Mouse (Mus musculus) kidney, adult 18-20 months (tissue): ENCODE results near the gene Olfr1442.
"Not testable (repeated sequence)": the region's sequence is repeated elsewhere in the genome, so short reads cannot be mapped to it uniquely, and the experiment has no call there.

Experiments used
- DNase-seq: peaks from one replicate; pipeline ENCODE4 v3.0.0; 2021

Olfr1442 gene

GRCm38 (mm10) chr19:12670139-12670538 lies at the start of gene Olfr1442:
Gene Olfr1442, plus strand, starts transcription at chr19:12670439.
- DNase-seq, result no peak

- DNase-seq, result peak; percentile 31
These were observed 37.1 kb upstream of the Olfr1442 start, which contains the start of gene Glyat for GRCm38 (mm10) chr19:12633176-12633575. Gene Glyat, plus strand, starts transcription at chr19:12633308.

DNA sequence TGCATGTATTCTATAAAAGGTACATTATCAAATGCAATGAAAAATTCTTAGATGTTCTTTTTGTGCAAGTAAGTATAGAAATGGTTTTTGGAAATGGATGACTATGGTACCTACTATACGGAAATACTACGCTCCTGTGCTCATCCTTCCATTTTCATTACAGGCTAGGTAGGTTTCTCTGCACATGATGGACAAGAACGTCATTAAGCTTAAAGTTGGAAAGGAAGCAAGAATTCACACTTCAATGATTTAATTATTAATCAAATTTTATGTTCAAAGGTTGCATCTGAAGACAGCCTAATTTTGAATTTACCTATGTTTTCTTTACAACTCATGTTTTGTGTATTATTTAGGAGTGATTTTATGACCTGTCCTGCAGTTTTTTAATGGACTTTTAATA lies 36.0 kb upstream of the Olfr1442 start:
- DNase-seq, result no peak

- no peak for DNase-seq
These were observed 35.3 kb upstream of the Olfr1442 start for GRCm38 (mm10) chr19:12634963-12635362.

- no peak for DNase-seq
These were observed 33.4 kb upstream of the Olfr1442 start for GRCm38 (mm10) chr19:12636863-12637262.

- DNase-seq, result no peak
These were observed 32.2 kb upstream of the Olfr1442 start for GRCm38 (mm10) chr19:12638049-12638448.

DNA sequence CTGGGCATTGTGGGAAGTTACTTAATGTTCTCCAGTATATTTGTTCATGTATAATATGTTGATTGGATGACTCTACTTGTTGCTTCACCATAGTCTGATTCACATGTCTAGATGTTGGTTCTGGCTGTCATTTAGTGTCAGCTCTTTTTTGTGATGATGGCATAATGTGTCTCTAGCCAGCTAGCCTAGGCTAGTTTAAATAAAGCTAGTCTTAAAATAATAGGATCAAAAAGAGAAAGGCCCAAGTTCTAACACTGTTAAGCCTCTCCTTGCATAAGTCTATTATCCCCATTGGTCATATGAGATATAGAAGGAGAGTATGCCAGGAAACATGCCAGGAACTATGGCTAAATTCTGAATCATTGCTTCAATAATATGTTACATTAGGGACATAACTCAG lies 20.7 kb upstream of the Olfr1442 start:
- DNase-seq, result no peak

DNA sequence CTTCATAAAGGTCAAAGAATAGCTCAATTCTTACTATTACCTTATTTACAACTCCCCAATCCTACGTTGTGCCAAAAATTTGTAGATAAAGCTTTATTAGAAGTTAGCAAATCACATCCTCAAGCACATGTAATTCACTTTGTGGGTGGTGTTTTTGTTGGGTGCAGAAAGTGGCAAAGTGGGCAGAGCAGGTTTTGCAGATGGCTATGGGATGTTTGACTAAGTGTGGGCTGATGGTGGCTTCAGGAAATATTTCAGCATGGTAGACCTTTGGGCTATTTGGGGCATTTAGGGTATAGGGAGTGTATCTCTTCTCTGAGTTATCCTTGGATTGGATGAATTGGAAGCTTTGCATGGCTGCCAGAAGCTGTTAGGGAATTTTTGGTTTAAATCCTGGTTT lies 4.1 kb upstream of the Olfr1442 start:
- no peak for DNase-seq

DNA sequence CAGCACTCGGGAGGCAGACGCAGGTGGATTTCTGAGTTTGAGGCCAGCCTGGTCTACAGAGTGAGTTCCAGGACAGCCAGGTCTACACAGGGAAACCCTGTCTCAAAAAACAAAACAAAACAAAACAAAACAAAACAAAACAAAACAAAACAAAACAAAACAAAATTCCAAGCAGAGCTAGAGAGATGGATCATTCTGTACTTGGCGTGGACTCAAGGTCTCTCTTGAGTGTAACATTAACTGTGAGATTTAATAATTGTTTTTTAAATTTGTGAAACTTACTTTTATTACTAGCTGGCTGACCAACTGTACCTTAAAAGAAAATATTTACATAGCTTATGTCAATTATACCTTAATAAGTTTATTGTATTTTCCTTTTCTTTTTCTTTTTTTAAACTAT lies 1.6 kb upstream of the Olfr1442 start:
- DNase-seq, result not testable (repeated sequence)

DNA sequence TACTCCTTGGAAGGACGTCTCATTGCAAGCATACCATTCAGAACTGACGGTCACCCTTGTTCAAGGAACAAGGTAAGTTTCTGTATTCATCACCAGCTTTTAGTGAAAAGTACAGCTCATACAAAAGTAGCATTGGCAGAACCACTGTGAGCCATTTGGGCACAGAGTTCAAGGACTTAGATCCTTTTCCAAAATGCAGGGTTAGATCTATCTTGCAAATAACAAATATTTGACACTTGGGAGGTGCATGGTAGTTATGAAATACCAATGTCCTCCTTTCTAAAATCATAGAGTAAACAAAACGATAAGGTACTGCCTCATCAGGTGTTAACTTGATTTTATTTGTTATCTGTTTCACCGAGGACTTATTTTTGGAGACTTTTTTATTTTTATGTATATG lies 812 bp downstream of the Olfr1442 start:
- DNase-seq, result no peak

GRCm38 (mm10) chr19:12677812-12678211 lies 7.6 kb downstream of the Olfr1442 start, which contains the start of gene Olfr1443:
Gene Olfr1443, plus strand, starts transcription at chr19:12678112.
- DNase-seq, result no peak

GRCm38 (mm10) chr19:12684638-12685037 lies 14.4 kb downstream of the Olfr1442 start:
- no peak for DNase-seq

DNA sequence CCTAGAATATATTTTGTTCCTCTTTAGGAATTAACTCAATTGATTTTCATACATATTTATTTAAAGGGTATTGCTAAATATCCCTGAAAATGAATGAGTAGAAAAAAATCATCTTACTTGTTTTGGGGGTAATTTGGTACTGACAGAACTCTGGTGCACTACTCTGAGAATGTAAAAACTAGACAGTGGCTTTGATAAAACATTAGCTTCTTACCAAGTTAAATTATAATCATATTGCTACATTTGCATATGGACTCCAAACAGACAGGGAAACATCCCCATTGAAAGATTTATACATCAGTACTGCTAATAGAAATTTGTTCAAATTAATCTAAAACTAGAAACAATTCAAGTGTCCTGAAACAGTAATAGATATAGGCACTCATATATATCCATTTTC lies 15.0 kb downstream of the Olfr1442 start:
- no peak for DNase-seq

GRCm38 (mm10) chr19:12695590-12695989 lies 25.4 kb downstream of the Olfr1442 start, which contains the start of gene Keg1:
Gene Keg1, plus strand, starts transcription at chr19:12695786.
- DNase-seq, result no peak

GRCm38 (mm10) chr19:12696221-12696620 lies 26.0 kb downstream of the Olfr1442 start:
- no peak for DNase-seq

- peak; percentile 17 for DNase-seq
These were observed 38.2 kb downstream of the Olfr1442 start for GRCm38 (mm10) chr19:12708458-12708857.

GRCm38 (mm10) chr19:12708986-12709385 lies 38.7 kb downstream of the Olfr1442 start:
- DNase-seq, result no peak

DNA sequence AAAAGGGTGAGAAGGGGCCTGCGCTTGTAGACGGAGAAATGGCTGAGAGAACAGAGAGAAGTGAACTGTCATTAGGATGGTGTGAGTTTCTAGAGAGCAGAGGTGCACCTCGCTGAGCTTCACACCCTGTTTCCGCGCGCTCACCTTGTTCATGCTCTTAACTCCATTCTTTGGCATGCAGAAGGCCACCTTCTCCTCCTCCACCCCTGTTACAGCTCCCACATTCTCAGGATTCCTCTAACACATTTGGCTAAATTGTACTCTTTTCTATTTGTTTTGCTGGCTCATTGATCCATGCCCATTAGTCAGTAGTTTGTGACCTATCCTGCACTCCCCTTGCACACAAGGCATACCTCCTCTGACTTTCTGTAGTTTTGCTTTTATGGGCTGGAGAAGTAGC lies 49.0 kb downstream of the Olfr1442 start:
- DNase-seq, result no peak

DNA sequence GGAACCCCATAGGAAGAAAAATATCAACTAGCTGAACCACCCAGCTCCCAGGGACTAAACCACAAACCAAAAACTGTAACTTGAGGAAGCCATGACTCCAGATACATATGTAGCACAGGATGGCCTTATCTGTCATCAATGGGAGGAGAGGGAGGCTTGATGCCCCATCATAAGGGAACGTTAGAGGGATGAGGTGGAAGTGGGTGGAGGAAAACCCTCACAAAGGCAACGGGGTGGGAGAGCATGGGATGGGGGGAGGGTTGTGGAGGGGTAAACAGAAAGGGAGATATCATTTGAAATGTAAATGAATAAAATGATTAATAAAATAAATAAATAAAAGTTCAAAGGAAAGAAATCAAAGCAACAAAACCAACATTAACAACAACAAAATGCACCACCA lies 50.2 kb downstream of the Olfr1442 start:
- no peak for DNase-seq

DNA sequence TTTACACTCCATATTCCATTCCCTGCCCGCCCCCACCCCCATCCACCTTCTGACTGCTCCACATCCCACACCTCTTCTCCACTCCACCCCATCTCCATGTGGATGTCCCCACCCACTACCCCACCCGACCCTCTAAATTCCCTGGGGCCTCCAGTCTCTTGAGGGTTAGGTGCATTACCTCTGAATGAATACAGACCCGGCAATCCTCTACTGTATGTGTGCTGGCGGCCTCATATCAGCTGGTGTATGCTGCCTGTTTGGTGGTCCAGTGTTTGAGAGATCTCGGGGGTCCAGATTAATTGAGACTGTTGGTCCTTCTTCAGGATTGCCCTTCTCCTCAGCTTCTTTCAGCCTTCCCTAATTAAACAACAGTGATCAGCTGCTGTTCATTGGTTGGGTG lies 50.7 kb downstream of the Olfr1442 start:
- not testable (repeated sequence) for DNase-seq

DNA sequence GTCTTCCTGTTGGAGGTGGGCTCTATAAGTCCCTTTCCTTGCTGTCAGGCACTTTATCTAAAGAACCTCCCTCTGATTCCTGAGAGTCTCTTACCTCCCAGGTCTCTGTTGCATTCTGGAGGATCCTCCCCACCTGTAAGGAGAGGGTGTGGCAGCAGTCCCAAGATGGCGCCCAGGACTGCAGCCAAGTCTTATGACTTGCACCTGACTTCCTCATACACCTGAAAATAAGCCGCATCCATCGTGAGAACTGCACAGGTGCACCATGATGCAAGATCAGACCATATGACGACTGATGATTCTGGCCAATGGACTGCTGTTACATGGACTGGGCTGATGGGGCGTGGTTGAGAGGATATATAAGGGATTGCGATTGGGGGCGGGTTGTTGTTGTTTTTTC lies 51.4 kb downstream of the Olfr1442 start:
- DNase-seq, result peak; percentile 45

- DNase-seq, result peak; percentile 47
These were observed 52.1 kb downstream of the Olfr1442 start for GRCm38 (mm10) chr19:12722308-12722707.

GRCm38 (mm10) chr19:12725851-12726250 lies 55.6 kb downstream of the Olfr1442 start:
- no peak for DNase-seq
